Mouse (Mus musculus): ENCODE data around the gene Atp4b. TPM values are rescaled to one million over a fixed set of nuclear protein-coding genes. Genes with fewer than 3 reads are reported as not detected.

The Atp4b gene
- 0.19 TPM in 1 of 2 replicates, not detected in the other for polyA plus RNA-seq (2015; fragmentation: Nextera tagmentation; extraction: Ambion mirVana)

GRCm38 (mm10) chr8:13396725-13397124 lies at the start of gene Atp4b:
Gene Atp4b (minus strand): TSS chr8:13396825.
- no peaks in the 10 kb centered on the region for H3K9me3 ChIP-seq (replicated peaks; ENCODE audit: control insufficient read depth, low read length)
- H3K27me3 ChIP-seq (ENCODE audit: control insufficient read depth, insufficient read depth, low read depth, low read length): no peaks in the 10 kb centered on the region
- WGBS (ENCODE audit: insufficient replicate concordance): 54% methylated on average over 5 of the region's 5 CpGs
- no peak for ATAC-seq (ENCODE audit: low read depth)
- no peaks in the 10 kb centered on the region for H3K4me1 ChIP-seq (ENCODE audit: control insufficient read depth, low read depth, low read length)
- no peak within 1 kb of the TSS for H3K4me3 ChIP-seq (ENCODE audit: low read depth, low read length)
- H3K36me3 ChIP-seq (ENCODE audit: control insufficient read depth, insufficient read depth): no peaks in the 10 kb centered on the region
- no peak within 1 kb of the TSS for H3K27ac ChIP-seq (ENCODE audit: low read length)
- H3K4me2 ChIP-seq (ENCODE audit: low read depth, low read length): no peak within 1 kb of the TSS
- H3K9ac ChIP-seq (ENCODE audit: low read depth, low read length): no peak within 1 kb of the TSS

GRCm38 (mm10) chr8:13442152-13442551 lies 45.5 kb upstream of the Atp4b start:
- WGBS (ENCODE audit: insufficient replicate concordance): 66% methylated on average over 2 of the region's 2 CpGs
- Histone ChIP-seq H3K4me1 (ENCODE audit: control insufficient read depth, low read depth, low read length) (no peaks in the 10 kb centered on the region), H3K4me3 (ENCODE audit: low read depth, low read length) (no peak overlapping the region), H3K9me3 (replicated peaks; ENCODE audit: control insufficient read depth, low read length) (no peaks in the 10 kb centered on the region), H3K27me3 (ENCODE audit: control insufficient read depth, insufficient read depth, low read depth, low read length) (no peaks in the 10 kb centered on the region), H3K27ac (ENCODE audit: low read length) (no peak overlapping the region), H3K9ac (ENCODE audit: low read depth, low read length) (no peak overlapping the region), H3K4me2 (ENCODE audit: low read depth, low read length) (no peak overlapping the region), H3K36me3 (ENCODE audit: control insufficient read depth, insufficient read depth) (no peaks in the 10 kb centered on the region)
- no peak for ATAC-seq (ENCODE audit: low read depth)

- Histone ChIP-seq H3K27me3 (ENCODE audit: control insufficient read depth, insufficient read depth, low read depth, low read length) (peaks cover 16% of the 10 kb centered on the region), H3K9ac (ENCODE audit: low read depth, low read length) (no peak overlapping the region), H3K4me2 (ENCODE audit: low read depth, low read length) (no peak overlapping the region), H3K4me1 (ENCODE audit: control insufficient read depth, low read depth, low read length) (no peaks in the 10 kb centered on the region), H3K9me3 (replicated peaks; ENCODE audit: control insufficient read depth, low read length) (no peaks in the 10 kb centered on the region), H3K27ac (ENCODE audit: low read length) (no peak overlapping the region), H3K4me3 (ENCODE audit: low read depth, low read length) (no peak overlapping the region), H3K36me3 (ENCODE audit: control insufficient read depth, insufficient read depth) (no peaks in the 10 kb centered on the region)
- no peak for ATAC-seq (ENCODE audit: low read depth)
- WGBS (ENCODE audit: insufficient replicate concordance): 31% methylated on average over 2 of the region's 2 CpGs
These were observed 40.9 kb upstream of the Atp4b start for GRCm38 (mm10) chr8:13437531-13437930.

- 4% methylated on average over 8 of the region's 8 CpGs for WGBS (ENCODE audit: insufficient replicate concordance)
- H3K4me3 ChIP-seq (ENCODE audit: low read depth, low read length): no peak overlapping the region
- no peaks in the 10 kb centered on the region for H3K9me3 ChIP-seq (replicated peaks; ENCODE audit: control insufficient read depth, low read length)
- no peaks in the 10 kb centered on the region for H3K4me1 ChIP-seq (ENCODE audit: control insufficient read depth, low read depth, low read length)
- ATAC-seq (ENCODE audit: low read depth): no peak
- peaks cover 16% of the 10 kb centered on the region for H3K27me3 ChIP-seq (ENCODE audit: control insufficient read depth, insufficient read depth, low read depth, low read length)
- no peak overlapping the region for H3K27ac ChIP-seq (ENCODE audit: low read length)
- H3K36me3 ChIP-seq (ENCODE audit: control insufficient read depth, insufficient read depth): no peaks in the 10 kb centered on the region
- H3K9ac ChIP-seq (ENCODE audit: low read depth, low read length): no peak overlapping the region
- no peak overlapping the region for H3K4me2 ChIP-seq (ENCODE audit: low read depth, low read length)
These were observed 39.4 kb upstream of the Atp4b start for GRCm38 (mm10) chr8:13436052-13436451.

GRCm38 (mm10) chr8:13434889-13435288 lies 38.3 kb upstream of the Atp4b start, which contains the start of gene Tmem255b:
Gene Tmem255b (plus strand): TSS chr8:13435189.
- Histone ChIP-seq H3K9me3 (replicated peaks; ENCODE audit: control insufficient read depth, low read length) (no peaks in the 10 kb centered on the region), H3K4me3 (ENCODE audit: low read depth, low read length) (no peak within 1 kb of the TSS), H3K36me3 (ENCODE audit: control insufficient read depth, insufficient read depth) (no peaks in the 10 kb centered on the region), H3K4me2 (ENCODE audit: low read depth, low read length) (no peak within 1 kb of the TSS), H3K27ac (ENCODE audit: low read length) (no peak within 1 kb of the TSS), H3K9ac (ENCODE audit: low read depth, low read length) (no peak within 1 kb of the TSS), H3K27me3 (ENCODE audit: control insufficient read depth, insufficient read depth, low read depth, low read length) (peaks cover 16% of the 10 kb centered on the region), H3K4me1 (ENCODE audit: control insufficient read depth, low read depth, low read length) (no peaks in the 10 kb centered on the region)
- no peak for ATAC-seq (ENCODE audit: low read depth)
- 25% methylated on average over 10 of the region's 10 CpGs for WGBS (ENCODE audit: insufficient replicate concordance)

GRCm38 (mm10) chr8:13433130-13433529 lies 36.5 kb upstream of the Atp4b start:
- Histone ChIP-seq H3K9ac (ENCODE audit: low read depth, low read length) (no peak overlapping the region), H3K9me3 (replicated peaks; ENCODE audit: control insufficient read depth, low read length) (no peaks in the 10 kb centered on the region), H3K4me3 (ENCODE audit: low read depth, low read length) (no peak overlapping the region), H3K27ac (ENCODE audit: low read length) (no peak overlapping the region), H3K27me3 (ENCODE audit: control insufficient read depth, insufficient read depth, low read depth, low read length) (peaks cover 16% of the 10 kb centered on the region), H3K4me1 (ENCODE audit: control insufficient read depth, low read depth, low read length) (no peaks in the 10 kb centered on the region), H3K36me3 (ENCODE audit: control insufficient read depth, insufficient read depth) (no peaks in the 10 kb centered on the region), H3K4me2 (ENCODE audit: low read depth, low read length) (no peak overlapping the region)
- WGBS (ENCODE audit: insufficient replicate concordance): 33% methylated on average over 4 of the region's 5 CpGs
- ATAC-seq (ENCODE audit: low read depth): no peak

GRCm38 (mm10) chr8:13430866-13431265 lies 34.2 kb upstream of the Atp4b start:
- Histone ChIP-seq H3K27ac (ENCODE audit: low read length) (no peak overlapping the region), H3K9me3 (replicated peaks; ENCODE audit: control insufficient read depth, low read length) (no peaks in the 10 kb centered on the region), H3K27me3 (ENCODE audit: control insufficient read depth, insufficient read depth, low read depth, low read length) (peaks cover 10% of the 10 kb centered on the region), H3K4me2 (ENCODE audit: low read depth, low read length) (no peak overlapping the region), H3K9ac (ENCODE audit: low read depth, low read length) (no peak overlapping the region), H3K36me3 (ENCODE audit: control insufficient read depth, insufficient read depth) (no peaks in the 10 kb centered on the region), H3K4me1 (ENCODE audit: control insufficient read depth, low read depth, low read length) (no peaks in the 10 kb centered on the region), H3K4me3 (ENCODE audit: low read depth, low read length) (no peak overlapping the region)
- ATAC-seq (ENCODE audit: low read depth): no peak

- Histone ChIP-seq H3K4me1 (ENCODE audit: control insufficient read depth, low read depth, low read length) (no peaks in the 10 kb centered on the region), H3K36me3 (ENCODE audit: control insufficient read depth, insufficient read depth) (no peaks in the 10 kb centered on the region), H3K27me3 (ENCODE audit: control insufficient read depth, insufficient read depth, low read depth, low read length) (peaks cover 6% of the 10 kb centered on the region), H3K4me3 (ENCODE audit: low read depth, low read length) (no peak overlapping the region), H3K27ac (ENCODE audit: low read length) (no peak overlapping the region), H3K9ac (ENCODE audit: low read depth, low read length) (no peak overlapping the region), H3K9me3 (replicated peaks; ENCODE audit: control insufficient read depth, low read length) (no peaks in the 10 kb centered on the region), H3K4me2 (ENCODE audit: low read depth, low read length) (no peak overlapping the region)
- ATAC-seq (ENCODE audit: low read depth): no peak
- 59% methylated on average over 7 of the region's 7 CpGs for WGBS (ENCODE audit: insufficient replicate concordance)
These were observed 33.8 kb upstream of the Atp4b start for GRCm38 (mm10) chr8:13430412-13430811.

GRCm38 (mm10) chr8:13428156-13428555 lies 31.5 kb upstream of the Atp4b start:
- Histone ChIP-seq H3K4me2 (ENCODE audit: low read depth, low read length) (no peak overlapping the region), H3K9me3 (replicated peaks; ENCODE audit: control insufficient read depth, low read length) (no peaks in the 10 kb centered on the region), H3K36me3 (ENCODE audit: control insufficient read depth, insufficient read depth) (no peaks in the 10 kb centered on the region), H3K4me1 (ENCODE audit: control insufficient read depth, low read depth, low read length) (no peaks in the 10 kb centered on the region), H3K27ac (ENCODE audit: low read length) (no peak overlapping the region), H3K4me3 (ENCODE audit: low read depth, low read length) (no peak overlapping the region), H3K9ac (ENCODE audit: low read depth, low read length) (no peak overlapping the region), H3K27me3 (ENCODE audit: control insufficient read depth, insufficient read depth, low read depth, low read length) (no peaks in the 10 kb centered on the region)
- 53% methylated on average over 9 of the region's 9 CpGs for WGBS (ENCODE audit: insufficient replicate concordance)
- ATAC-seq (ENCODE audit: low read depth): no peak

Data from liver, embryonic 16.5 days (tissue).